Mouse (Mus musculus): ENCODE measurements around the gene Magi1.

GRCm38 (mm10) chr6:93838398-93838797 is 445.3 kb downstream of the Magi1 start:
- TF ChIP-seq GATA1 (IDR thresholded peaks at IDR 0.05; ENCODE audit: borderline replicate concordance, low read length) (no peak), FLI1 (IDR thresholded peaks at IDR 0.05; ENCODE audit: low read length) (no peak)

Data from megakaryocyte, embryonic 14.5 days (primary cell).